Mouse (Mus musculus) forebrain, embryonic 13.5 days (tissue): Measurements from ENCODE around the gene Olfm1. TPM values are rescaled to one million over a fixed set of nuclear protein-coding genes. Genes with fewer than 3 reads are reported as not detected.

Experiments
- ATAC-seq: fragments of 200-750 bp; cut with Nextera tagmentation; 2 replicates; pipeline ENCODE4 v1.8.0; 2017
- H3K27ac ChIP-seq: fragments of 300-500 bp; sonication (generic); 2 replicates; pipeline ENCODE4 v1.5.1; 2015; ENCODE audit warnings: inconsistent platforms, mild to moderate bottlenecking, moderate library complexity
- H3K27me3 ChIP-seq: fragments of 300-500 bp; sonication (generic); 2 replicates; pipeline ENCODE4 v1.6.1; 2015; ENCODE audit warnings: mild to moderate bottlenecking, inconsistent platforms
- H3K36me3 ChIP-seq: fragments of 300-500 bp; sonication (generic); 2 replicates; pipeline ENCODE4 v1.6.1; 2015; ENCODE audit warnings: mild to moderate bottlenecking, inconsistent platforms; ENCODE audit not compliant: poor library complexity, severe bottlenecking
- H3K4me1 ChIP-seq: fragments of 300-500 bp; sonication (generic); 2 replicates; pipeline ENCODE4 v1.6.1; 2015; ENCODE audit warnings: inconsistent platforms
- H3K4me2 ChIP-seq: fragments of 300-500 bp; sonication (generic); 2 replicates; pipeline ENCODE4 v1.6.1; 2015; ENCODE audit warnings: inconsistent platforms, mild to moderate bottlenecking, moderate library complexity
- H3K4me3 ChIP-seq: fragments of 300-500 bp; sonication (generic); 2 replicates; pipeline ENCODE4 v1.5.1; 2015; ENCODE audit warnings: mild to moderate bottlenecking, inconsistent platforms
- H3K9ac ChIP-seq: fragments of 300-500 bp; sonication (generic); 2 replicates; pipeline ENCODE4 v1.6.1; 2015; ENCODE audit warnings: mild to moderate bottlenecking, inconsistent platforms
- H3K9me3 ChIP-seq: fragments of 300-500 bp; sonication (generic); replicated peaks from 2 replicates; pipeline ENCODE4 v1.6.1; 2016; ENCODE audit warnings: inconsistent platforms
- WGBS: fragments of 180-500 bp; shearing (Covaris S2); methylation state at CpG from one replicate; pipeline ENCODE4 v1.1.7; 2015; 5-methylcytosine and 5-hydroxymethylcytosine counted together
- polyA plus RNA-seq: library from polyadenylated mRNA; unstranded; fragments of >200 nt; fragmentation: Nextera tagmentation; extraction: Ambion mirVana; gene quantifications from 2 replicates; pipeline ENCODE4 v1.2.1, GENCODE M21; 2015

Olfm1 gene
- polyA plus RNA-seq, 1 experiment from 2014 or later = 136 TPM

DNA sequence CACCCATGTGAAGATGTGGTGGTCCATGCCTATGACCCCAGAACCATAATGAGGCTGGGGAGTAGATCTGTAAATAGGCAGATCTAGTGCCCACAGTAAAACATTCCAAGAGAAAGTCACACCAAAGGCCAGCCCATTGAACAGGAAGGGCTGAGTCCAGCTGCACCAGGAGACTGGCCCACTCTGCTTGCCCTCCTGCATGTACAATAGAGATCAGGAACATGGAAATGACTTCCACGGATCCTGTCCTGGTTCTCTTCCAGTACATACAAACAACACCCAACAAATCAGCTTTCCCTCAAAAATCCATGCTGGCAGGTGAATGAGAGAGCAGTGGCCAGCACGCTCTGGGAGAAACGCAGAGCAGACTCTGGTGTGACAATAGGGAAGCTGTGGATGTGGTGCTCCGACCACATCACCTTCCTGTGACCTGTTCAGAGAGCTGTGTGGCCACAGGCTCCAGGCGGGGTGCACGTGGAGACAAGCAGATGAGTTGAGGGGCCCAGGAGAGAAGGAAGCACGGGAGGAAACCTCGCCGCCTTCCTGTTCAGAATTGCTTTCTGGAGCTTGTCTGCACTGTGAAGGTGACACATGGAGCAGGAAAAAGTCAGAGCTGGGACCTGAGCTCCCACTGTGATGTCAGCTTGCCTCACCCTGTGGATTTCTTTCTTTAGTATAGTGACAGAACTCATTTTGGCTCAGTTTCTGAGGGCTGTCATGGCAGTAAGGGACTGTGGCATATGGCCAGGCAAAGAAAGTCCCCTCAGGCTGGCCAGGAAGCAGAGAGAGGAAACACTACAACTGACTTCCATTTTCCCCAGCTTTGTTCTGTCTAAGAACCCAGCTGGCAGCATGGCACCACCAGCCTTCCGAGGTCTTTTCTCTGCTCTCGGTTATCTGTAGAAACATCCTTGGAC lies 19.3 kb upstream of the Olfm1 start:
- no peak for ATAC-seq
- H3K9ac ChIP-seq = no peak overlapping the region
- 84% methylated on average over 11 of the region's 11 CpGs for WGBS

DNA sequence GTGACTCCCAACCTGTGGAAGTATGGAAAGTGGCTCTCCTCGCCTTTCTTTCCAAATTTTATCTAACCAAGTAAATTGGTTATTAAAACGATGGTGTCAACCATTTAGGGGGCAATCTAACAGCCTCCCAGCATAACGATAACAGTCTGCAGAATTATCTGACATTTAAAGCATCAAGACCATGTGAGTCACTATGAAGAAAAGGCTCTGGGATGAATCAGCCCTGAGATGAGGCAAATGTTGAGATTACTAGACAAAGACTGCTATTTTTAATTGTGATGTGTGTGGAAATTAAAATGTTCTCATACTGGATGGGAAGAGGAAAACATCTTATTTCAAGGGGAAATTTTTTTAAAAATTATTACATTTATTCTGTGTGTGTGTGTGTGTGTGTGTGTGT lies 18.4 kb upstream of the Olfm1 start:
- Histone ChIP-seq H3K9ac (no peak overlapping the region), H3K9me3 (no peaks in the 10 kb centered on the region), H3K36me3 (no peaks in the 10 kb centered on the region), H3K4me2 (no peak overlapping the region), H3K27me3 (no peaks in the 10 kb centered on the region), H3K27ac (no peak overlapping the region), H3K4me3 (no peak overlapping the region), H3K4me1 (peaks cover 3% of the 10 kb centered on the region; the same call in 1 of the 2 replicates)
- 84% methylated on average over 3 of the region's 3 CpGs for WGBS
- no peak for ATAC-seq

More for the DNA sequence above, 19.3 kb upstream of the Olfm1 start:
- Histone ChIP-seq H3K9me3 (no peaks in the 10 kb centered on the region), H3K4me1 (peaks cover 5% of the 10 kb centered on the region; the same call in 1 of the 2 replicates), H3K36me3 (no peaks in the 10 kb centered on the region), H3K27me3 (no peaks in the 10 kb centered on the region), H3K4me3 (no peak overlapping the region), H3K27ac (no peak overlapping the region), H3K4me2 (no peak overlapping the region)

DNA sequence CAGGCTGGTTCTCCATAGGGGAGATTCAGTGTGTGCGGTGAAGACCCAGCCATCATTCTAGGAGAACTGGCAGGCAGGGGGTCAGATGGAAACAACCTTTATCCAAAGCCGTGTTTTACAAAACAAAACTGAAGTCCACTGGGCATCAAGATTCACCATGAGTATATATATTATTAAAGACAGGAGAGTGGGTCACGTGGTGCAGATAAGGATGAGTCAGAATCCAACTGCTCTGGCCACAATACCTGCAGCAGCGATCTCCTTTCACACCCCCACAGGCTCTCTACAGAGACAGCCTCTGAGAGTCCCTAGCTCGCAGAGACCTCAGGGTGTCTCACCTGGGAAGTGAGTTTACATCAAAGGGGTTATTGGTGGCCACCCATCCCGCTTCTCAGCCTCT lies 14.2 kb upstream of the Olfm1 start:
- WGBS = 78% methylated on average over 6 of the region's 6 CpGs
- Histone ChIP-seq H3K9ac (no peak overlapping the region), H3K36me3 (no peaks in the 10 kb centered on the region), H3K4me3 (no peak overlapping the region), H3K9me3 (no peaks in the 10 kb centered on the region), H3K27me3 (no peaks in the 10 kb centered on the region), H3K27ac (no peak overlapping the region), H3K4me1 (no peaks in the 10 kb centered on the region), H3K4me2 (no peak overlapping the region)
- ATAC-seq = no peak

DNA sequence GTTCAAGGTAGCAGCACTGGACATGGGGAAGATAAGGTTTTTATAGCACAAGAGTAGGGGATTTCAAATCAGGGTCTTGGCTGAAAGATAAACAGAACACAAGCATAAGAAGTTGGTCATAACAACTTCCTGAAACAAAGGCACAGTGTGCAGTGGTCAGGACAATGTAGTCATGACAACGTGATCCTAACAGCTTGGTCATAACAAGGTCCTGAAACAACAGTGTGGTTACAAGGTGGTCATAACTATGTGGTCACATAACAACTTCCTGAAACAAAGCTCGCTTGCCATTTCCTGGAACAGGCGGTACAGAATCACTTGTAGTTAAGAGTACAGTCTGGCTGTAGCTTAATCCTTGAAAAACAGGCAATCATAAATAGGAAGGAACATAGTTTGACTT lies 12.7 kb upstream of the Olfm1 start:
- H3K27ac ChIP-seq = no peak overlapping the region
- no peaks in the 10 kb centered on the region for H3K36me3 ChIP-seq
- 79% methylated on average over 3 of the region's 3 CpGs for WGBS
- peaks cover 3% of the 10 kb centered on the region; the same call in 1 of the 2 replicates for H3K27me3 ChIP-seq
- H3K9ac ChIP-seq = no peak overlapping the region
- no peak overlapping the region for H3K4me3 ChIP-seq
- no peak for ATAC-seq
- H3K4me2 ChIP-seq = no peak overlapping the region
- no peaks in the 10 kb centered on the region for H3K4me1 ChIP-seq
- no peaks in the 10 kb centered on the region for H3K9me3 ChIP-seq

DNA sequence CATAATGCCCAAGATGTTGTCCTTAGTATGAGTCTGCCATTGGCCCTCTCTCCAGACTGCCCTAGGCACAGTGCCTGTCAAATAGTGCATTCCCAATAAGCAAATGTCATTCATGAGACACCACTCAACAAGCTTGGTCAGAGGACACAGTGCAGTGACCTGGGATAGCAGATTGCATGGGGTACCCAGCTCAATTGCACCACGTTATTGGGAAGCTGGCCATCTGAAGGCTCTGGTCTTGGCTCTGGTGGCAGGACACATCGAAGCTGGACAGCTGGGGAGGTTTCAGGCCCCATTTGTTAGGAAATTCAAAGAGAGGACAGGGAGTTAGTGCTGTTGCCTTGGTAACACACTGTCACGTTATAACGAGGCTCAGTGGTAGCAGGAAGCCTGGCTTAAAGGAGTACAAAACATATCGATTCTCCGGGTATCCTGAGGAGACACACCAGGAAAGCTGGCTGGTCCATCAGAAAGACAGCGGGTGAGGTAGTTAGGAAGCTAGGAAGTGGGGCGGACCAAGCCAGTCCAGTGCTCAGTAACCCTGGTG lies 4.3 kb upstream of the Olfm1 start:
- 0 out of 2 replicates have a peak overlapping the region, but pooled peaks have one; percentile 5 for H3K27ac ChIP-seq
- no peak overlapping the region for H3K4me2 ChIP-seq
- no peak overlapping the region for H3K9ac ChIP-seq
- no peak overlapping the region for H3K4me3 ChIP-seq
- peaks cover 3% of the 10 kb centered on the region; the same call in 1 of the 2 replicates for H3K27me3 ChIP-seq
- H3K9me3 ChIP-seq = no peaks in the 10 kb centered on the region
- H3K4me1 ChIP-seq = peaks cover 14% of the 10 kb centered on the region
- no peak for ATAC-seq
- 30% methylated on average over 8 of the region's 8 CpGs for WGBS
- H3K36me3 ChIP-seq = no peaks in the 10 kb centered on the region

DNA sequence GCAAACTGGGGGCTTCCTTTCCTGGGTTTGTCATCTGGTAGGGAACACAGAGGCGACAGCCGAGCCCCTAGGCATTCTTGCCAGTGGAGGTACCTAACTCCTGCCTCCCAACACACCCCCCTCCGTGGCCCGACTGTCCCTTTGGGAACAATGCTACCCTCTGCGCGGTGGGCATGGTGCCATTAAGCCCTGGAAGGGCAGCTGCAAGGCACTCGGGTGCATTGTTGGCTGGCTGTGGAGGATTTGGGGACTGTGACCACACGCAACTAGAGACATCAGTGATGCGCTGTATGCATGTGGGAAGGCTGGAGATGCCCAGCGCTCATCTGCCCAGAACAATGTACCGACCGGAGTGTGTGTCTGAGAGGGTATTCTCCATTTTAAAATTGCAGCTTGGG lies 897 bp downstream of the Olfm1 start:
- H3K4me2 ChIP-seq = peak overlapping the region; percentile 78
- ATAC-seq = peak; percentile 41
- H3K9ac ChIP-seq = peak overlapping the region; percentile 81
- peak overlapping the region; percentile 88 for H3K27ac ChIP-seq
- H3K27me3 ChIP-seq = no peaks in the 10 kb centered on the region
- H3K36me3 ChIP-seq = no peaks in the 10 kb centered on the region
- WGBS = 9% methylated on average over 12 of the region's 12 CpGs
- no peaks in the 10 kb centered on the region for H3K9me3 ChIP-seq
- peaks cover 43% of the 10 kb centered on the region for H3K4me1 ChIP-seq
- H3K4me3 ChIP-seq = peak overlapping the region; percentile 84

DNA sequence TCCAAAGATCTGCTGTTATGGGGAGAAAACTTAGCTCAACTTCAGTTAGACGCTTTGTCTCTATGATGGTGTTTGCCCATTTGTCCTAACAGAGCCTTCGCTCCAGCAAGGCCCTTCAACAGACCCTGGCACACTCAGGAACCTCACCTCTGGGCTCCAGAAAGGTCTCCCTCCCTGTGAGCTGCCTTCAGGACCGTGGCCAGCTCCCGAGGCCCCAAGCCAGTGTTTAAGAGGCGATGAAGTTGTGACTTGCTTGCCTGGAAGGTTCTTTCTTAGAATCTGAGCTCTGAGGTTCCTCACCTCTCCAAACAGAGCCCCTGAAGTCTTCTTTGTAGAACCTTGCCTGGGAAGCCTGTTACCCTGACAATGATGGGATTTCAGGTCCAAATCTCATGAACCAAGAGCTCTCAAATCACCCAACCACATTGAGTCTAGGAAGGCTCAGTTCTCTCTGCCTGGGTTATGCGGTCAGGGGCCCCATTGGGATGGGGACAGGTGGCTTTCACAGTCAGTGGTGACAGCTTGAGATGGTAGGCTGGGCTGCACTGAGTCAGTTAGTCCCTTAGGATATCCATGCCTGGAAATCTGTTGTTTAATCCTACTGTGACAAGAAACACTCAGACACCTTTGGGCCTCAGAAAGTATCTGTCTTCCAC lies 2.3 kb downstream of the Olfm1 start:
- WGBS = 43% methylated on average over 6 of the region's 6 CpGs
- H3K27ac ChIP-seq = peak overlapping the region; percentile 40
- peaks cover 40% of the 10 kb centered on the region for H3K4me1 ChIP-seq
- H3K36me3 ChIP-seq = no peaks in the 10 kb centered on the region
- peak overlapping the region; percentile 78 for H3K4me2 ChIP-seq
- peak overlapping the region; percentile 53 for H3K9ac ChIP-seq
- H3K9me3 ChIP-seq = no peaks in the 10 kb centered on the region
- H3K4me3 ChIP-seq = peak overlapping the region; percentile 84
- no peak for ATAC-seq
- no peaks in the 10 kb centered on the region for H3K27me3 ChIP-seq

DNA sequence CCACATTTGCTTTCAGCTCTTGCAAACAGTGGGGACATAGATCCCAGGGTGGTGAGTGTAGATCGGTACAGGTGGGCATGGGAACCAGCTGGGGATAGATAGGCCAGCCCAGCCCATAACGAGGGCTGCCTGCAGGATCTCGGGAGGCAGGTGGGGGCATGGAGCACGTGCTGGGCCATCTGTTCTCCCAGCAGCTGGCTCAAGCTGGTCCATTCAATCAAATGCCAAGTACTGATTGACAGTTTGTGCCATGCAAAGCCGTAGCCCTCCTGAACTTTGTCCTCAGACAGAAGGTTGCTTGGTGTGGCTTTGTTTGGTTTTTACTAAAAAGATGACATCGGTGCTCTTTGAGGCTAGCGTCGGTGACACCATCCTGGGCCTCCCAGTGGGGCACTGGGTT lies 2.9 kb downstream of the Olfm1 start:
- Histone ChIP-seq H3K4me2 (peak overlapping the region; percentile 78), H3K36me3 (no peaks in the 10 kb centered on the region), H3K27me3 (no peaks in the 10 kb centered on the region), H3K9me3 (no peaks in the 10 kb centered on the region), H3K4me3 (peak overlapping the region; percentile 84; the same call in 1 of the 2 replicates), H3K4me1 (peaks cover 40% of the 10 kb centered on the region), H3K27ac (peak overlapping the region; percentile 40), H3K9ac (peak overlapping the region; percentile 34; the same call in 1 of the 2 replicates)
- ATAC-seq = no peak; the same call in 1 of the 2 replicates
- WGBS = 50% methylated on average over 8 of the region's 8 CpGs

DNA sequence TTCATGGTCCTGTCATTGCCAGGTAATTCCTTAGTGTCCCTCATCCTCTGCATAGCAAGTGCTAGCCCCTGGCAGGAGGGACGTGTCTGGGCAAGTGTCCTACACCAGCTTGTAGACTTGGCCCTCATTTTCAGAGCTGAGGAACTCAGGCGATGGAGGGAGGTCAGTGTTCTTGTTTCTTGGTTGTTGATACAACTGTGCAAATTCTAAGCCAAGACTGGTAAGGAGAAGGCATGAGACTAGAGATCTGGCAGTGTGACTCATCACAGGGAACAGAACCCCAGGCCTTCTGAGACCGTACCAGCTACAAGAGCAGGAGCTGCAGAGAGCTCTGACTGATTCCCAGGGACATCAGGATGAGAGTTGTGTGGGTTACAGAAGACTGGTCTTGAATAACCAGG lies 8.6 kb downstream of the Olfm1 start:
- ATAC-seq = no peak
- Histone ChIP-seq H3K9ac (no peak overlapping the region), H3K4me1 (peaks cover 20% of the 10 kb centered on the region), H3K36me3 (no peaks in the 10 kb centered on the region), H3K4me3 (no peak overlapping the region), H3K9me3 (no peaks in the 10 kb centered on the region), H3K4me2 (no peak overlapping the region), H3K27ac (no peak overlapping the region), H3K27me3 (peaks cover 2% of the 10 kb centered on the region)
- 82% methylated on average over 3 of the region's 3 CpGs for WGBS

DNA sequence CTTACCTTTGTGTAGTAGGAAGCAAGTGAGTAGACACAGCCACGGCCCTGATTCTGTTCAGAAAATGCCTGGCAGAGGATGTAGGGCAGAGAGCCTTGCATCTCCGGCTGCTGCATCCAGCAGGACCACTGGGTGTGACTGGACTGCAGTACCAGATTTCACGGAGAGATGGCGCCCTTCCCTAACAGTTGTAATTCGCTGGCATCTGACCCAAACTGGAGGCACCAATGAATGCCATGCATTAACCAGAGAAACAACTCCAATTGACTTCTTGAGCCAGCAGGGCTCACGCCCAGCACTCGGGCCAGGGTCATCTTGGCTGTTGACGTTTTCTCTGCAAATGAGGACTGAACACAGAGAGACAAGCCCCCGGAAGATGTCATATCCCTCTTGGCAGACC lies 11.4 kb downstream of the Olfm1 start:
- Histone ChIP-seq H3K4me3 (no peak overlapping the region), H3K4me1 (peaks cover 29% of the 10 kb centered on the region), H3K9ac (no peak overlapping the region), H3K36me3 (no peaks in the 10 kb centered on the region), H3K9me3 (no peaks in the 10 kb centered on the region), H3K4me2 (0 out of 2 replicates have a peak overlapping the region, but pooled peaks have one; percentile 98), H3K27ac (no peak overlapping the region), H3K27me3 (peaks cover 10% of the 10 kb centered on the region)
- peak; percentile 30 for ATAC-seq
- 6% methylated on average over 9 of the region's 9 CpGs for WGBS

DNA sequence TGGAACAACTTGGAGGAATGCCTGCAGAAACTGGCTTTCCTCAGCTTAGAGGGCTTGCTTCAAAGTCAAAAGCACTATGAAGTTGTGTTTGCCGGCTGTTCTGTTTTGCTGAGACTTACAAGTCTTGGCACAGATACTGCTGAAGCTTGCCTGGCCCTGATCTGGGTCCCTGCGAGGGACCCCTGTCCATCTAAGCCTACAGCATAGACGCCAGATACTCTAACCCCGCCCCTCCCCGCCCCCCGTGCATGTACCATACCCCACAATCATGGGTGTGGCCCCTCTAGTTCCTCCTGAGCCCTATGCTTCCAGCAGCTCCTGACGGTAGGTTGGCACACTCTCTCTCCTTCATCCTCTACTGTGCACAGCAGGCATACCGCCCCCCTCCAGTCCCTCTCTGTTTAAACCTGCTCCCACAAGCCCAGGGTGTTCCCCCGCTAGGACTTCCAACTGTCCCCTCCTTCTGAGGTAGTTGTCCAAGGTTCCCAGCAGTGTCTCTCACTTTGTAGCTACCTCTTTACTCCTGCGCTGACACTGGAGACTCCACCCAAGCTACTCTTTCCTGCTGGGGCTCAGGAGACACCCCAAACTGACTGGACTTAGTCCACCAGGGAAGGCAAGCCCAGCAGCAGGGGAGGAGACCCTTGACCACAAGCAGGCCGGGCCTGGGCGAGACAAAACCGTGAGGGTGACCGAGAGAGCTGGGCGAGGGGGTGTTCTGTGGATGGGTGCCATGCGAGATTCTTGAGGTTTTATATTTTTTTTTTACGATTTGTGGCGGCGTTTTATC lies 12.1 kb downstream of the Olfm1 start:
- H3K9ac ChIP-seq = no peak overlapping the region

More for the DNA sequence above, 12.1 kb downstream of the Olfm1 start:
- Histone ChIP-seq H3K4me3 (peak overlapping the region; percentile 56), H3K4me1 (peaks cover 36% of the 10 kb centered on the region), H3K27ac (no peak overlapping the region), H3K9me3 (no peaks in the 10 kb centered on the region), H3K27me3 (peaks cover 10% of the 10 kb centered on the region), H3K36me3 (no peaks in the 10 kb centered on the region), H3K4me2 (peak overlapping the region; percentile 98)
- 12% methylated on average over 19 of the region's 19 CpGs for WGBS
- ATAC-seq = peak; percentile 26
